Mouse (Mus musculus) hindbrain, postnatal 0 days (tissue): Measurements from ENCODE around the gene Tnnc1. TPM values are rescaled to one million over a fixed set of nuclear protein-coding genes. Genes with fewer than 3 reads are reported as not detected.

Experiments
- ATAC-seq: fragments of 200-750 bp; cut with Nextera tagmentation; 2 replicates; pipeline ENCODE4 v1.8.0; 2017; ENCODE audit warnings: mild to moderate bottlenecking, moderate TSS enrichment, moderate library complexity
- DNase-seq: peaks from one replicate; pipeline ENCODE4 v3.0.0-alpha.2; 2015; ENCODE audit warnings: low spot score
- H3K27ac ChIP-seq: fragments of 300-500 bp; sonication (generic); 2 replicates; pipeline ENCODE4 v1.5.1; 2014; ENCODE audit warnings: mild to moderate bottlenecking
- H3K27me3 ChIP-seq: fragments of 300-500 bp; sonication (generic); 2 replicates; pipeline ENCODE4 v1.6.1; 2014; ENCODE audit warnings: low read length, mixed read lengths; ENCODE audit not compliant: insufficient read depth
- H3K36me3 ChIP-seq: fragments of 300-500 bp; sonication (generic); 2 replicates; pipeline ENCODE4 v1.6.1; 2014; ENCODE audit warnings: low read length, mixed read lengths; ENCODE audit not compliant: insufficient read depth
- H3K4me1 ChIP-seq: fragments of 300-500 bp; sonication (generic); 2 replicates; pipeline ENCODE4 v1.6.1; 2014; ENCODE audit warnings: antibody characterized with exemption, low read length, mixed read lengths; ENCODE audit not compliant: insufficient read depth
- H3K4me2 ChIP-seq: fragments of 300-500 bp; sonication (generic); 2 replicates; pipeline ENCODE4 v1.6.1; 2014; ENCODE audit warnings: low read depth, mild to moderate bottlenecking, low read length, moderate library complexity, mixed read lengths
- H3K4me3 ChIP-seq: fragments of 300-500 bp; sonication (generic); 2 replicates; pipeline ENCODE4 v1.5.1; 2014; ENCODE audit warnings: low read length
- H3K9ac ChIP-seq: fragments of 300-500 bp; sonication (generic); replicated peaks from 2 replicates; pipeline ENCODE4 v1.6.1; 2014; ENCODE audit warnings: mild to moderate bottlenecking, low read length, moderate library complexity, mixed read lengths
- H3K9me3 ChIP-seq: fragments of 300-500 bp; sonication (generic); 2 replicates; pipeline ENCODE4 v1.6.1; 2016; ENCODE audit warnings: low read length, mixed read lengths
- CTCF ChIP-seq: IDR thresholded peaks from 2 replicates; pipeline ENCODE4 v1.5.1; 2016; ENCODE audit warnings: antibody characterized with exemption, control low read depth, low read depth
- WGBS: fragments of 180-500 bp; shearing (Covaris S2); extraction: QIAGEN DNeasy Blood & Tissue Kit; methylation state at CpG from one replicate; pipeline ENCODE4 v1.1.7; 2014; 5-methylcytosine and 5-hydroxymethylcytosine counted together
- polyA plus RNA-seq: library from polyadenylated mRNA; unstranded; fragments of >200 nt; fragmentation: Nextera tagmentation; extraction: Ambion mirVana; gene quantifications from 2 replicates; pipeline ENCODE4 v1.2.1, GENCODE M21; 2015
- total RNA-seq: library from RNA; depleted of rRNA; stranded (reverse); fragments of >200 nt; gene quantifications from 2 replicates; pipeline ENCODE4 v1.2.3, GENCODE M21; 2014

Gene Tnnc1
- total and polyA plus RNA-seq, 2 experiments from 2014 or later, result 0.68 to 2.9 TPM

- ATAC-seq (peak; percentile 41; the same call in 1 of the 2 replicates), DNase-seq (no peak)
- 83% methylated on average over 14 of the region's 14 CpGs for WGBS
- Histone ChIP-seq H3K9ac (0 out of 2 replicates have a peak overlapping the region, but pooled peaks have one; percentile 2), H3K4me3 (no peak overlapping the region), H3K4me1 (no peaks in the 10 kb centered on the region), H3K36me3 (no peaks in the 10 kb centered on the region), H3K4me2 (no peak overlapping the region), H3K27me3 (no peaks in the 10 kb centered on the region), H3K9me3 (no peaks in the 10 kb centered on the region), H3K27ac (peak overlapping the region; percentile 36; the same call in 1 of the 2 replicates)
- TF ChIP-seq CTCF, result no peak
These were observed 25.2 kb downstream of the Tnnc1 start for GRCm38 (mm10) chr14:31233070-31233995.

DNA sequence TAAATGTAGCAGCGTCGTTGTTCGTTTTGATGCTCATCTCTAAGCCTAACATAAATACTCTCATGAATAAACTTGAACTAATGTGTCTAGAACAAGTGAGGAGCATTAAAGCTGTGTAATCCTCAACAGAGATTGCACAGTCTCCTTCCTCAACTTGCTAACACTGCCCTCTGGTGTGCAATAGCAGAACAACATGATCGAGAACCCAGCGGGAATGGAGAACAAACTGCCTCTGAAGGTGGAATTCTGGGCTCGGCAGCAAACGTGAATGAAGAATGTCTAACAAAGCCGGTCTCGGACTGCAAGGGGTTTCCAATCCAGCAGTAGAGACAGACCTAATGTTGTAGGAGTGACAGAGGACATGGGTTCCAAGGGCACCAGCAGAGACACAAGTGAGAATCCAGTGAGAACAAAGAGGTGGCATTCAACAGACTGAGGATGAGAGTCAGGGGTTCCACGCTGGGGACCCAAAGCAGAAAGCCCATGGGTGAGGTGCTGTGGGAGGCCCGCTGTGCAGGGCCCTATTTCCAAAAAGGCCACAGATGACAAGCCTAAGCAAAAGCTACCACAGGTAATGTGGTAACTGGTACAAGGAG, 26.0 kb downstream of the Tnnc1 start:
- no peaks in the 10 kb centered on the region for H3K36me3 ChIP-seq
- peak; percentile 89 for DNase-seq
- H3K4me2 ChIP-seq, result no peak overlapping the region
- H3K27ac ChIP-seq, result peak overlapping the region; percentile 36; the same call in 1 of the 2 replicates
- 17% methylated on average over 11 of the region's 11 CpGs for WGBS
- no peaks in the 10 kb centered on the region for H3K4me1 ChIP-seq
- H3K27me3 ChIP-seq, result no peaks in the 10 kb centered on the region
- no peak overlapping the region for H3K4me3 ChIP-seq
- peak; percentile 53; the same call in 1 of the 2 replicates for ATAC-seq
- peak; percentile 93 for TF ChIP-seq CTCF
- H3K9ac ChIP-seq, result no peak overlapping the region
- H3K9me3 ChIP-seq, result no peaks in the 10 kb centered on the region

- Histone ChIP-seq H3K4me1 (no peaks in the 10 kb centered on the region), H3K4me2 (no peak overlapping the region), H3K27me3 (no peaks in the 10 kb centered on the region), H3K9ac (no peak overlapping the region), H3K36me3 (no peaks in the 10 kb centered on the region), H3K4me3 (no peak overlapping the region), H3K27ac (no peak overlapping the region), H3K9me3 (no peaks in the 10 kb centered on the region)
- WGBS, result 77% methylated on average over 7 of the region's 7 CpGs
- DNase-seq, result no peak
- TF ChIP-seq CTCF, result no peak
- no peak for ATAC-seq
These were observed 29.2 kb downstream of the Tnnc1 start for GRCm38 (mm10) chr14:31237101-31237882.

DNA sequence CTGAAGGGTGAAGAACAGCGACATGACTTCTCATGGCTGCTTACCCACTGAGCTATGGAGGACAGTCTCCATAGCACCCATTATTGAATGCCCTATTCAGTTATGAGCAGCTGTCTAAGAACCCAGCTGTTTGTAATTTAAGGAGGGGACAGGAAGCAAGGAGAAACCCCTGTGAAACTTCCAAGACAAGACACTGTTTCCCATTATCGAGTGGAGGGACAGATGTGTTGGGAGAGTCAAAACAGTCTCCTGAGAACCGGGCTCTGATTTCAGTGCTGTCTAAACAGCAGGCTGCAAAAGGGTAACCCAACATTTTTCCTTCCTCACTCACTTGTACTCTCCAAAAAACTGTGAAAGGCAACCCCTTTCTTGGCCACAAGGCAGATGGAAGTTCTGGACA, 32.4 kb downstream of the Tnnc1 start:
- no peak overlapping the region for H3K27ac ChIP-seq
- no peak for DNase-seq
- H3K9ac ChIP-seq, result no peak overlapping the region
- no peak overlapping the region for H3K4me3 ChIP-seq
- no peaks in the 10 kb centered on the region for H3K27me3 ChIP-seq
- ATAC-seq, result no peak
- H3K36me3 ChIP-seq, result no peaks in the 10 kb centered on the region
- no peak for TF ChIP-seq CTCF
- no peak overlapping the region for H3K4me2 ChIP-seq
- no peaks in the 10 kb centered on the region for H3K9me3 ChIP-seq
- WGBS, result 79% methylated on average over 3 of the region's 3 CpGs
- no peaks in the 10 kb centered on the region for H3K4me1 ChIP-seq

DNA sequence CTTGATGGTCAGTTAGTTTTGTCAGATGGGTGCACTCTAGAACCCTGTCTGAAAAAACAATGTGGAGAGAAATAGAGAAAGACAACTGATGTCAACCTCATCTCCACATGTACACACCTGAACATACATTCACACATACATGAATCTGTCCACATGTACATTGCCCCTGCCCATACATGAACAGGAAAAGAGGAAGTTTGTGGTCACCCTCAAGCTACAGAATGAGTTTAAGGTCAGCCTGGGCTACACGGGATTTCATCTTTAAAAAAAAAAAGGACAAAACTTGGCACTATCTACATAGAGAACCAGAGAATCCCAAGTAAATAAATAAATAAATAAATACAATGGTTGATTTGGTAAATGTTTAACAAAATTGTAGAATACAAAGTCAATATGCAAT, 36.7 kb downstream of the Tnnc1 start:
- ATAC-seq, result no peak
- Histone ChIP-seq H3K36me3 (no peaks in the 10 kb centered on the region), H3K9ac (no peak overlapping the region), H3K27ac (no peak overlapping the region), H3K4me1 (no peaks in the 10 kb centered on the region), H3K27me3 (no peaks in the 10 kb centered on the region), H3K4me2 (no peak overlapping the region), H3K9me3 (no peaks in the 10 kb centered on the region), H3K4me3 (no peak overlapping the region)
- TF ChIP-seq CTCF, result no peak
- 80% methylated on average over 1 of the region's 1 CpGs for WGBS
- no peak for DNase-seq

DNA sequence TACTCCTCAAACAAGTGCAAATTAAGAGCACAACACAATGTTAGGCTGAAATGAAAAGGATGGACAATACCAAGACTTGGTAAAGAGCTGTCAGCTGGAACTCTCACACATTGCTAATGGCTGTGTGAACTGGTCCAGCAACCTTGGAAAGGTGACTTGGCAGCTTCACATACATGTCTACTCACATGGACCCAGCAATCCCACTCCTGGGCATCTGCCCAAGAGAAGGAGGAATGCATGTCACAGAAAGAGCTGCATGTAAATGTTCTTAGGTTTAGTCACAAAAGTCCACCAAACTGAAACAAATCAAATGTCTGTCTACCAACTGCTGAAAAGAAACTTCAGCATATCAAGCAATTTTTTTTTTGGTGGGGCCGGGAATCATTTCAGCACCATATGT, 37.8 kb downstream of the Tnnc1 start:
- Histone ChIP-seq H3K36me3 (no peaks in the 10 kb centered on the region), H3K27me3 (no peaks in the 10 kb centered on the region), H3K27ac (no peak overlapping the region), H3K4me2 (no peak overlapping the region), H3K9me3 (no peaks in the 10 kb centered on the region), H3K4me1 (no peaks in the 10 kb centered on the region), H3K4me3 (no peak overlapping the region), H3K9ac (no peak overlapping the region)
- no peak for TF ChIP-seq CTCF
- no peak for ATAC-seq
- WGBS, result 73% methylated on average over 1 of the region's 1 CpGs
- DNase-seq, result no peak
